Mouse (Mus musculus): ENCODE data around the gene Large1.
"Not testable (repeated sequence)": the region's sequence is repeated elsewhere in the genome, so short reads cannot be mapped to it uniquely, and the experiment has no call there.

DNA sequence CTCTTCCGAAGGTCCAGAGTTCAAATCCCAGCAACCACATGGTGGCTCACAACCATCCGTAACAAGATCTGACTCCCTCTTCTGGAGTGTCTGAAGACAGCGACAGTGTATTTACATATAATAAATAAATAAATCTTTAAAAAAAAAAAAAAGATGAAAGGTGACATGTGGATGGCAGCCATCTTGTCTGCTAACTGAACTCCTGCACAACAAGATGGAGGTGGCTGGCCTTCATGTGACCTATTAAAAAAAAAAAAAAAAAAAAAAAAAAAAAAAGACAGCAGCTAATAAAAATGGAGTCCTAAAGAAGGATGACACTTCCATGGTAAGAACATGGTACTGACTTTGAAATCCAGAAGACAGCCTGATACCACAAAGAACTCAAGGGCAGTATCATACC, 33.8 kb downstream of the Large1 start:
- TF ChIP-seq POLR2A (IDR thresholded peaks at IDR 0.05; ENCODE audit: low read depth, low read length); CTCF (conservative IDR thresholded peaks at IDR 0.05; ENCODE audit: insufficient read depth, insufficient read length, low read depth, low read length): not testable (repeated sequence)

All from kidney, adult 2 months (tissue).